Mouse (Mus musculus) cerebellum, adult 2 months (tissue): ENCODE measurements at regions not wholly inside any gene's neighbourhood (a gene's known extent, or its start where the extent isn't known, plus 50 kb on each side); places are given as distances from the start of the nearest gene placed in this dataset.

ENCODE experiments used
- CTCF ChIP-seq: fragments of 200-500 bp; IDR thresholded peaks from 2 replicates; pipeline ENCODE4 v1.5.1; 2011; ENCODE audit warnings: low read depth, mild to moderate bottlenecking, control low read depth, low read length, moderate library complexity, borderline replicate concordance; ENCODE audit not compliant: insufficient read depth
- POLR2A ChIP-seq: fragments of 200-500 bp; IDR thresholded peaks from 2 replicates; pipeline ENCODE4 v1.6.1; 2011; ENCODE audit warnings: low read length, control low read depth, borderline replicate concordance; ENCODE audit not compliant: insufficient read depth

DNA sequence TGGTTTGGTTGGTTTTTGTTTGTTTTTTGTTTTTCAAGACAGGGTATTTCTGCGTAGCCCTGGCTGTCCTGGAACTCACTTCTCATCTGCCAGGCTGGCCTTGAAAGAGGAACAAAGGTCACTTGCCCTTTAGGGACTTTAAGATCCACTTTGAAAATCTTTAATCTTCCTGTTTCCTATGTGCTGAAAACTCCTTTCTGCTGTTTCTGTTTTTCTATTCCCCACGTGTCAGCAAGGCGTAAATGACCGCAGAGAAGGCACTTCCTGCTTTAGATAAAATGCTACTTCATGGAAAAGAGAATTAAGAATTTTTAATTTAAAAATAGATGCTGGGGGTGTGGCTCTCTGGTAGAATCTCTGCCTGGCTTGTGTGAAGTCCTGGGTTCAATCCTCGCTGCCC is 98.9 kb upstream of the Foxn2 start:
- TF ChIP-seq POLR2A (no peak), CTCF (no peak)
